Mouse (Mus musculus): ENCODE results near the gene Pdss2.
"Not testable (repeated sequence)": the region's sequence is repeated elsewhere in the genome, so short reads cannot be mapped to it uniquely, and the experiment has no call there.

Gene Pdss2

GRCm38 (mm10) chr10:43375286-43375685, 154.0 kb downstream of the Pdss2 start:
- in situ Hi-C loops (cut with MboI): no loop called here

- in situ Hi-C loops (cut with MboI): no loop called here
These were observed 155.5 kb downstream of the Pdss2 start for GRCm38 (mm10) chr10:43376749-43377148.

- in situ Hi-C loops (cut with MboI): no loop called here
These were observed 157.0 kb downstream of the Pdss2 start for GRCm38 (mm10) chr10:43378279-43378678.

- in situ Hi-C loops (cut with MboI): no loop called here
These were observed 157.7 kb downstream of the Pdss2 start for GRCm38 (mm10) chr10:43378732-43379644.

- in situ Hi-C loops (cut with MboI): no loop called here
These were observed 161.4 kb downstream of the Pdss2 start for GRCm38 (mm10) chr10:43382660-43383059.

GRCm38 (mm10) chr10:43384623-43385022, 163.3 kb downstream of the Pdss2 start:
- in situ Hi-C loops (cut with MboI): no loop called here

- in situ Hi-C loops (cut with MboI): no loop called here
These were observed 171.6 kb downstream of the Pdss2 start for GRCm38 (mm10) chr10:43392921-43393320.

GRCm38 (mm10) chr10:43393818-43394217, 172.5 kb downstream of the Pdss2 start:
- in situ Hi-C loops (cut with MboI): no loop called here

- in situ Hi-C loops (cut with MboI): no loop called here
These were observed 174.5 kb downstream of the Pdss2 start for GRCm38 (mm10) chr10:43395824-43396223.

- in situ Hi-C loops (cut with MboI): no loop called here
These were observed 178.5 kb downstream of the Pdss2 start for GRCm38 (mm10) chr10:43399596-43400316.

GRCm38 (mm10) chr10:43406107-43406506, 184.8 kb downstream of the Pdss2 start:
- in situ Hi-C loops (cut with MboI): no loop called here

GRCm38 (mm10) chr10:43406885-43407284, 185.6 kb downstream of the Pdss2 start:
- in situ Hi-C loops (cut with MboI): no loop called here

GRCm38 (mm10) chr10:43409506-43410230, 188.4 kb downstream of the Pdss2 start:
- in situ Hi-C loops (cut with MboI): no loop called here

GRCm38 (mm10) chr10:43411164-43411563, 189.9 kb downstream of the Pdss2 start:
- in situ Hi-C loops (cut with MboI): not testable (repeated sequence)

- in situ Hi-C loops (cut with MboI): no loop called here
These were observed 196.1 kb downstream of the Pdss2 start for GRCm38 (mm10) chr10:43417346-43417745.

GRCm38 (mm10) chr10:43420660-43421413, 199.6 kb downstream of the Pdss2 start:
- in situ Hi-C loops (cut with MboI): no loop called here

- in situ Hi-C loops (cut with MboI): no loop called here
These were observed 200.9 kb downstream of the Pdss2 start for GRCm38 (mm10) chr10:43422061-43422770.

- in situ Hi-C loops (cut with MboI): no loop called here
These were observed 203.3 kb downstream of the Pdss2 start for GRCm38 (mm10) chr10:43424545-43424944.

- in situ Hi-C loops (cut with MboI): no loop called here
These were observed 209.3 kb downstream of the Pdss2 start for GRCm38 (mm10) chr10:43430606-43431005.

- in situ Hi-C loops (cut with MboI): no loop called here
These were observed 213.0 kb downstream of the Pdss2 start for GRCm38 (mm10) chr10:43434326-43434725.

- in situ Hi-C loops (cut with MboI): no loop called here
These were observed 214.5 kb downstream of the Pdss2 start for GRCm38 (mm10) chr10:43435757-43436156.
